Comparison of ENCODE assay signal across 27 mouse cellular contexts in genomic region chr2:102694750-102695149, GRCm38 (mm10). TPM values are rescaled to one million over a fixed set of nuclear protein-coding genes. Genes with fewer than 3 reads are reported as not detected.
A peak's percentile ranks its signal among the peaks of the same experiment; 100 is the strongest.
DNase-seq lines count a peak whose midpoint lies in the region; ATAC-seq and TF ChIP-seq lines count a peak whose summit lies in the region.
"Had no signal": no experiment of that assay in that cellular context is flagged by ENCODE, and none has a peak within 500 bp of the region (broad histone marks: within the 10 kb centered on the region; RNA-seq: fewer than 3 reads in every experiment).

No protein-coding gene starts in this region.

- peaks cover 10% of the 10 kb centered on the region for H3K4me1 ChIP-seq in embryonic facial prominence, embryonic 13.5 days
- H3K4me1 ChIP-seq in embryonic facial prominence, embryonic 10.5 days, result 0 out of 2 replicates have a peak, but pooled peaks cover 3% of the 10 kb centered on the region
- peaks cover 9% of the 10 kb centered on the region; the same call in 1 of the 2 replicates for H3K4me1 ChIP-seq in limb, embryonic 14.5 days (ENCODE audit: control insufficient read depth, insufficient read depth, low read length)
- H3K4me1 ChIP-seq in limb, embryonic 10.5 days, result no peaks in the 10 kb centered on the region
- peaks cover 25% of the 10 kb centered on the region for H3K4me1 ChIP-seq in embryonic facial prominence, embryonic 14.5 days (ENCODE audit: control insufficient read depth, insufficient read depth, low read length)
- H3K4me1 ChIP-seq in limb, embryonic 15.5 days, result peaks cover 5% of the 10 kb centered on the region
- H3K4me1 ChIP-seq in thymus, adult 2 months (replicated peaks; ENCODE audit: control insufficient read depth, insufficient read depth, low read length), result no peaks in the 10 kb centered on the region

- H3K27ac ChIP-seq in embryonic facial prominence, embryonic 13.5 days, result peak overlapping the region; percentile 29; the same call in 1 of the 2 replicates
- H3K27ac ChIP-seq in embryonic facial prominence, embryonic 10.5 days (replicated peaks), result no peak overlapping the region
- no peak overlapping the region for H3K27ac ChIP-seq in limb, embryonic 14.5 days (replicated peaks; ENCODE audit: low read depth, low read length)
- no peak overlapping the region for H3K27ac ChIP-seq in limb, embryonic 10.5 days
- H3K27ac ChIP-seq in embryonic facial prominence, embryonic 14.5 days (replicated peaks; ENCODE audit: low read depth, low read length), result peak overlapping the region; percentile 29; the same call in 1 of the 2 replicates
- H3K27ac ChIP-seq in limb, embryonic 15.5 days, result peak overlapping the region; percentile 22; the same call in 1 of the 2 replicates
- no peak overlapping the region for H3K27ac ChIP-seq in thymus, adult 2 months (ENCODE audit: control insufficient read depth, insufficient read depth, low read length)
- H3K27ac ChIP-seq: embryonic facial prominence, embryonic 12.5 days; forebrain, embryonic 10.5 days; forebrain, embryonic 12.5 days had no signal

- H3K4me2 ChIP-seq in embryonic facial prominence, embryonic 13.5 days, result no peak overlapping the region
- no peak overlapping the region for H3K4me2 ChIP-seq in limb, embryonic 14.5 days (replicated peaks; ENCODE audit: low read depth, low read length, severe bottlenecking)
- H3K4me2 ChIP-seq in embryonic facial prominence, embryonic 14.5 days (ENCODE audit: low read depth, low read length), result no peak overlapping the region
- H3K4me2 ChIP-seq in limb, embryonic 15.5 days, result no peak overlapping the region
- H3K4me2 ChIP-seq: embryonic facial prominence, embryonic 12.5 days; forebrain, embryonic 12.5 days had no signal

- TF ChIP-seq CTCF in thymus, adult 2 months (IDR thresholded peaks at IDR 0.05; ENCODE audit: borderline replicate concordance, control insufficient read depth, extremely low read depth, insufficient read depth, low read length, poor library complexity), result no peak

- H3K27me3 ChIP-seq in embryonic facial prominence, embryonic 13.5 days, result no peaks in the 10 kb centered on the region
- H3K27me3 ChIP-seq in embryonic facial prominence, embryonic 10.5 days (replicated peaks; ENCODE audit: low read depth, poor library complexity, severe bottlenecking), result no peaks in the 10 kb centered on the region
- no peaks in the 10 kb centered on the region for H3K27me3 ChIP-seq in limb, embryonic 14.5 days (ENCODE audit: control insufficient read depth, insufficient read depth, low read length)
- no peaks in the 10 kb centered on the region for H3K27me3 ChIP-seq in limb, embryonic 10.5 days (ENCODE audit: low read depth, poor library complexity, severe bottlenecking)
- H3K27me3 ChIP-seq in embryonic facial prominence, embryonic 14.5 days (replicated peaks; ENCODE audit: control insufficient read depth, insufficient read depth, low read length), result no peaks in the 10 kb centered on the region
- no peaks in the 10 kb centered on the region for H3K27me3 ChIP-seq in limb, embryonic 15.5 days
- H3K27me3 ChIP-seq in thymus, adult 2 months (ENCODE audit: control insufficient read depth, insufficient read depth, low read length), result no peaks in the 10 kb centered on the region
- H3K27me3 ChIP-seq: embryonic facial prominence, embryonic 12.5 days; forebrain, embryonic 12.5 days; Patski had no signal

- 31% methylated on average over 4 of the region's 4 CpGs for WGBS in embryonic facial prominence, embryonic 13.5 days
- WGBS in embryonic facial prominence, embryonic 10.5 days, result 82% methylated on average over 4 of the region's 4 CpGs
- WGBS in limb, embryonic 14.5 days, result 38% methylated on average over 4 of the region's 4 CpGs
- 84% methylated on average over 4 of the region's 4 CpGs for WGBS in limb, embryonic 10.5 days
- WGBS in embryonic facial prominence, embryonic 14.5 days, result 49% methylated on average over 4 of the region's 4 CpGs
- WGBS in limb, embryonic 15.5 days, result 44% methylated on average over 4 of the region's 4 CpGs
- WGBS in thymus, adult 2 months, result 95% methylated on average over 4 of the region's 4 CpGs

- TF ChIP-seq POLR2A in limb, embryonic 14.5 days (IDR thresholded peaks at IDR 0.05; ENCODE audit: borderline replicate concordance, extremely low read depth, insufficient read depth, insufficient read length), result no peak
- TF ChIP-seq POLR2A in thymus, adult 2 months (IDR thresholded peaks at IDR 0.05; ENCODE audit: control insufficient read depth, extremely low read depth, insufficient read depth, low read length, poor library complexity), result no peak

- no peaks in the 10 kb centered on the region for H3K36me3 ChIP-seq in embryonic facial prominence, embryonic 13.5 days
- H3K36me3 ChIP-seq in embryonic facial prominence, embryonic 10.5 days (replicated peaks), result no peaks in the 10 kb centered on the region
- H3K36me3 ChIP-seq in limb, embryonic 14.5 days (ENCODE audit: control insufficient read depth, insufficient read depth, low read length), result no peaks in the 10 kb centered on the region
- no peaks in the 10 kb centered on the region for H3K36me3 ChIP-seq in limb, embryonic 10.5 days
- no peaks in the 10 kb centered on the region for H3K36me3 ChIP-seq in embryonic facial prominence, embryonic 14.5 days (ENCODE audit: control insufficient read depth, insufficient read depth, low read length)
- H3K36me3 ChIP-seq in limb, embryonic 15.5 days, result no peaks in the 10 kb centered on the region
- no peaks in the 10 kb centered on the region for H3K36me3 ChIP-seq in thymus, adult 2 months (ENCODE audit: control insufficient read depth, insufficient read depth, low read length)
- H3K36me3 ChIP-seq: embryonic facial prominence, embryonic 12.5 days; forebrain, embryonic 10.5 days; forebrain, embryonic 12.5 days; G1E had no signal

- ATAC-seq in embryonic facial prominence, embryonic 13.5 days (ENCODE audit: insufficient number of reproducible peaks, insufficient read depth, low FRiP score, low TSS enrichment, low read depth), result no peak
- ATAC-seq in limb, embryonic 14.5 days (ENCODE audit: low FRiP score, low read depth), result no peak
- no peak for ATAC-seq in embryonic facial prominence, embryonic 14.5 days (ENCODE audit: low read depth)
- ATAC-seq in limb, embryonic 15.5 days (ENCODE audit: insufficient number of reproducible peaks, low FRiP score, low TSS enrichment, low read depth), result no peak
- ATAC-seq: activated CD4-positive, CD25-positive, alpha-beta regulatory T cell, adult 4 months; CD4-positive, CD25-positive, alpha-beta regulatory T cell, adult 4 months; forebrain, embryonic 14.5 days; forebrain, embryonic 16.5 days; Patski had no signal

- H3K9ac ChIP-seq in embryonic facial prominence, embryonic 13.5 days, result no peak overlapping the region
- no peak overlapping the region for H3K9ac ChIP-seq in limb, embryonic 14.5 days (ENCODE audit: low read depth, low read length, severe bottlenecking)
- no peak overlapping the region for H3K9ac ChIP-seq in embryonic facial prominence, embryonic 14.5 days (ENCODE audit: low read depth, low read length)
- no peak overlapping the region for H3K9ac ChIP-seq in limb, embryonic 15.5 days
- H3K9ac ChIP-seq: embryonic facial prominence, embryonic 12.5 days; forebrain, embryonic 12.5 days had no signal

- H3K4me3 ChIP-seq in embryonic facial prominence, embryonic 13.5 days, result no peak overlapping the region
- no peak overlapping the region for H3K4me3 ChIP-seq in embryonic facial prominence, embryonic 10.5 days
- H3K4me3 ChIP-seq in limb, embryonic 14.5 days (replicated peaks; ENCODE audit: low read length), result no peak overlapping the region
- H3K4me3 ChIP-seq in limb, embryonic 10.5 days, result no peak overlapping the region
- H3K4me3 ChIP-seq in embryonic facial prominence, embryonic 14.5 days (ENCODE audit: low read depth, low read length), result no peak overlapping the region
- H3K4me3 ChIP-seq in limb, embryonic 15.5 days, result no peak overlapping the region
- no peak overlapping the region for H3K4me3 ChIP-seq in thymus, adult 2 months (ENCODE audit: control insufficient read depth, insufficient read depth, low read length)
- H3K4me3 ChIP-seq: embryonic facial prominence, embryonic 12.5 days; erythroblast, embryonic 14.5 days; forebrain, embryonic 10.5 days; forebrain, embryonic 12.5 days had no signal

- no peak for DNase-seq in embryonic facial prominence, embryonic 10.5 days (ENCODE audit: low spot score)
- peak; percentile 15 for DNase-seq in limb, embryonic 14.5 days (ENCODE audit: low spot score)
- DNase-seq in limb, embryonic 10.5 days (ENCODE audit: low spot score), result no peak
- DNase-seq in embryonic facial prominence, embryonic 14.5 days (ENCODE audit: low spot score), result peak; percentile 72
- DNase-seq in thymus, adult 2 months, result no peak
- DNase-seq: adrenal gland, adult 8-10 months; adrenal gland, postnatal 14 days; adrenal gland, postnatal 36 days; B cell, adult 2 months; cerebellum, adult 11-12 months; cerebellum, adult 2 months; cerebellum, adult 9-11 months; cerebellum, postnatal 14 days; cerebellum, postnatal 36 days; embryo, embryonic 11 days had no signal

- no peaks in the 10 kb centered on the region for H3K9me3 ChIP-seq in embryonic facial prominence, embryonic 13.5 days
- no peaks in the 10 kb centered on the region for H3K9me3 ChIP-seq in embryonic facial prominence, embryonic 10.5 days
- no peaks in the 10 kb centered on the region for H3K9me3 ChIP-seq in limb, embryonic 14.5 days (ENCODE audit: control insufficient read depth, low read length)
- H3K9me3 ChIP-seq in limb, embryonic 10.5 days (replicated peaks), result no peaks in the 10 kb centered on the region
- H3K9me3 ChIP-seq in embryonic facial prominence, embryonic 14.5 days (ENCODE audit: control insufficient read depth, low read length), result no peaks in the 10 kb centered on the region
- H3K9me3 ChIP-seq in limb, embryonic 15.5 days, result no peaks in the 10 kb centered on the region
- H3K9me3 ChIP-seq: embryonic facial prominence, embryonic 12.5 days; forebrain, embryonic 10.5 days; forebrain, embryonic 12.5 days; G1E had no signal

RNA-seq across cellular contexts. Expression of gene Slc1a2, which starts 36.3 kb away (rescaled TPM):
- 0.73 and 0.81 TPM in 2 replicates for polyA plus RNA-seq in embryonic facial prominence, embryonic 13.5 days (2015; fragmentation: Nextera tagmentation; extraction: Ambion mirVana)
- polyA plus RNA-seq in embryonic facial prominence, embryonic 10.5 days (2016; fragmentation: Nextera tagmentation; extraction: Ambion mirVana), result 1.0 and 1.6 TPM in 2 replicates
- polyA plus RNA-seq in limb, embryonic 14.5 days (2012; rRNA removed), result 1.6 and 2.0 TPM in 2 replicates
- 0.89 and 1.6 TPM in 2 replicates for polyA plus RNA-seq in limb, embryonic 14.5 days (2014; fragmentation: Nextera tagmentation; extraction: Ambion mirVana)
- 0.09 and 0.38 TPM in 2 replicates for polyA plus RNA-seq in limb, embryonic 10.5 days (2016; fragmentation: Nextera tagmentation; extraction: Ambion mirVana)
- polyA plus RNA-seq in embryonic facial prominence, embryonic 14.5 days (2014; fragmentation: Nextera tagmentation; extraction: Ambion mirVana), result 1.4 and 2.2 TPM in 2 replicates
- 1.3 and 1.5 TPM in 2 replicates for polyA plus RNA-seq in limb, embryonic 15.5 days (2015; fragmentation: Nextera tagmentation; extraction: Ambion mirVana)
- polyA plus RNA-seq in thymus, adult 2 months (2012; rRNA removed), result 0.87 and 1.5 TPM in 2 replicates
- polyA plus RNA-seq: activated CD4-positive, CD25-positive, alpha-beta regulatory T cell, adult 4 months; erythroblast, embryonic 14.5 days; G1E had no signal

Comparison
In these comparisons a context has a peak if more than half of its experiments do, and no peak if none do; other contexts are left out.
1. H3K27ac ChIP-seq: peak in embryonic facial prominence, embryonic 13.5 days (single experiment), embryonic facial prominence, embryonic 14.5 days (single experiment) and limb, embryonic 15.5 days (single experiment); none in embryonic facial prominence, embryonic 10.5 days (single experiment), limb, embryonic 14.5 days (single experiment), limb, embryonic 10.5 days (single experiment) and thymus, adult 2 months (single experiment).
2. DNase-seq: peak in limb, embryonic 14.5 days (single experiment) and embryonic facial prominence, embryonic 14.5 days (single experiment); none in embryonic facial prominence, embryonic 10.5 days (single experiment), limb, embryonic 10.5 days (single experiment) and thymus, adult 2 months (single experiment).